Mouse (Mus musculus) embryonic facial prominence, embryonic 12.5 days (tissue): ENCODE data around the gene Epb42. TPM values are rescaled to one million over a fixed set of nuclear protein-coding genes. Genes with fewer than 3 reads are reported as not detected.

Experiments
- ATAC-seq: fragments of 200-750 bp; cut with Nextera tagmentation; 2 replicates; pipeline ENCODE4 v1.8.0; 2017; ENCODE audit not compliant: insufficient number of reproducible peaks, insufficient read depth, low FRiP score, low TSS enrichment
- H3K27ac ChIP-seq: fragments of 300-500 bp; sonication (generic); 2 replicates; pipeline ENCODE4 v1.5.1; 2016; ENCODE audit warnings: mild to moderate bottlenecking
- H3K27me3 ChIP-seq: fragments of 300-500 bp; sonication (generic); 2 replicates; pipeline ENCODE4 v1.6.1; 2016; ENCODE audit warnings: mild to moderate bottlenecking, moderate library complexity
- H3K36me3 ChIP-seq: fragments of 300-500 bp; sonication (generic); 2 replicates; pipeline ENCODE4 v1.6.1; 2016; ENCODE audit warnings: mild to moderate bottlenecking
- H3K4me1 ChIP-seq: fragments of 300-500 bp; sonication (generic); 2 replicates; pipeline ENCODE4 v1.6.1; 2016
- H3K4me2 ChIP-seq: fragments of 300-500 bp; sonication (generic); replicated peaks from 2 replicates; pipeline ENCODE4 v1.6.1; 2016; ENCODE audit warnings: mild to moderate bottlenecking, moderate library complexity
- H3K4me3 ChIP-seq: fragments of 300-500 bp; sonication (generic); 2 replicates; pipeline ENCODE4 v1.5.1; 2016; ENCODE audit warnings: mild to moderate bottlenecking
- H3K9ac ChIP-seq: fragments of 300-500 bp; sonication (generic); 2 replicates; pipeline ENCODE4 v1.6.1; 2016; ENCODE audit warnings: mild to moderate bottlenecking, moderate library complexity
- H3K9me3 ChIP-seq: fragments of 300-500 bp; sonication (generic); 2 replicates; pipeline ENCODE4 v1.6.1; 2016; ENCODE audit warnings: mild to moderate bottlenecking, moderate library complexity
- WGBS: fragments of 180-500 bp; shearing (Covaris S2); methylation state at CpG from one replicate; pipeline ENCODE4 v1.1.7; 2016; 5-methylcytosine and 5-hydroxymethylcytosine counted together
- polyA plus RNA-seq: library from polyadenylated mRNA; unstranded; fragments of >200 nt; fragmentation: Nextera tagmentation; extraction: Ambion mirVana; gene quantifications from 2 replicates; pipeline ENCODE4 v1.2.1, GENCODE M21; 2016

Epb42 gene
- polyA plus RNA-seq, result 5.0 and 6.1 TPM in 2 replicates

DNA sequence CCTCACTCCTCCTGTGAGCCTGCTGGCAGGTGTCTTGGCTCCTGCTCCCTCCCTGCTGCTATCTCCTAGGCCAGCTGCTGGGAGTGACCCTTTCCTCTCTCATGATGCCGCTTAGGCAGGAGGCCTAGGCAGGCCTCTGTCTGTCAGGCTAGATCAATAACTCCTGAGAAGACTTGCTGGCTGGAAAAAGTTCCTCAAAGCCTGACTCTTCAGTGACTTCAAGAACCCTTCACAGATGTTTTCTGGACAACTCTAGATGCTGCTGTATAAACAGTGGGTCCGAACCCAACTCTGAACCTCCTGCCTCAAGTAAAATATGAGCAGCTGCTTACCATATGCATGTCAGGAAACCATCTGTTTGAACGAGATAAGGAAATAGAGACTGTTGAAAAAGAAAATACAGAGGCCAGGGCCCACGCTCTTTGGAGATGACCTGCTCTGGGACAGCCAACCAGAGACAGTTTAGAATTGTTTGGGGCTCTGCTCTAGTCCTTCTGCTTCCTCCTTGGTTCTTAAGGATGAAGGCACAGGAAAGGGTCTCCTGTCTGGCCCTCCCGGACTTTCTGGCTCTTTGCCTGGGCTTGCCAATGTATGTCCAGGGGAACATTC is at the start of gene Epb42:
Gene Epb42 (minus strand): TSS at position 340 of the 609 bp plus-strand sequence.
- WGBS, result 56% methylated on average over 5 of the region's 5 CpGs
- no peaks in the 10 kb centered on the region for H3K27me3 ChIP-seq
- H3K27ac ChIP-seq, result no peak within 1 kb of the TSS
- no peak within 1 kb of the TSS for H3K4me3 ChIP-seq
- H3K36me3 ChIP-seq, result no peaks in the 10 kb centered on the region
- H3K9ac ChIP-seq, result no peak within 1 kb of the TSS
- no peaks in the 10 kb centered on the region for H3K4me1 ChIP-seq
- H3K9me3 ChIP-seq, result no peaks in the 10 kb centered on the region
- ATAC-seq, result no peak
- no peak within 1 kb of the TSS for H3K4me2 ChIP-seq

GRCm38 (mm10) chr2:121085480-121086185 is 48.8 kb upstream of the Epb42 start, which contains the start of gene Tgm5:
Gene Tgm5, minus strand, starts transcription at chr2:121085841.
- Histone ChIP-seq H3K27me3 (no peaks in the 10 kb centered on the region), H3K27ac (no peak within 1 kb of the TSS), H3K4me1 (no peaks in the 10 kb centered on the region), H3K4me2 (no peak within 1 kb of the TSS), H3K9ac (no peak within 1 kb of the TSS), H3K36me3 (no peaks in the 10 kb centered on the region), H3K4me3 (no peak within 1 kb of the TSS), H3K9me3 (no peaks in the 10 kb centered on the region)
- WGBS, result 53% methylated on average over 6 of the region's 6 CpGs
- ATAC-seq, result no peak

DNA sequence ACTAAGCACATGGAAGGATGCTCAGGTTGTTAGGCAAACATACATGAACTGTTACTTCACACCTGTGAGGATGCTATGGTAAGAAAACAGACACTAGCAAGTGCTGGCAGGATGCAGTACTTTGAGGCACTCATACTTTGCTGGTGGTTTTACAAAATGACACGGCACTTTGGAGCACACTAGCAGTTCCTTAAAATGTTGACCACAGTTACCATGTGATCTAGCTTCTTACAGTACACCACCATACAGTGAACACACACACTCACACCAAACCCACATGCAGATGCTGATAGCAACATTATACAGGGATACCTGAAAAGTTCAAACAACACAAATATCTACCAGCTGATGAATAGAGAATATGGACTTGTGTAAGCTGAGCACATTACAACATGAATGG is 45.8 kb upstream of the Epb42 start:
- Histone ChIP-seq H3K4me3 (no peak overlapping the region), H3K27me3 (no peaks in the 10 kb centered on the region), H3K4me2 (no peak overlapping the region), H3K4me1 (no peaks in the 10 kb centered on the region), H3K9ac (no peak overlapping the region), H3K9me3 (no peaks in the 10 kb centered on the region), H3K27ac (no peak overlapping the region), H3K36me3 (no peaks in the 10 kb centered on the region)
- ATAC-seq, result no peak
- 84% methylated on average over 1 of the region's 1 CpGs for WGBS

GRCm38 (mm10) chr2:121074747-121075146 is 37.9 kb upstream of the Epb42 start:
- 84% methylated on average over 7 of the region's 7 CpGs for WGBS
- H3K27me3 ChIP-seq, result no peaks in the 10 kb centered on the region
- H3K4me2 ChIP-seq, result no peak overlapping the region
- no peak overlapping the region for H3K27ac ChIP-seq
- no peak overlapping the region for H3K9ac ChIP-seq
- H3K9me3 ChIP-seq, result no peaks in the 10 kb centered on the region
- ATAC-seq, result no peak
- no peaks in the 10 kb centered on the region for H3K36me3 ChIP-seq
- no peak overlapping the region for H3K4me3 ChIP-seq
- no peaks in the 10 kb centered on the region for H3K4me1 ChIP-seq

- Histone ChIP-seq H3K4me2 (no peak overlapping the region), H3K27ac (no peak overlapping the region), H3K27me3 (no peaks in the 10 kb centered on the region), H3K4me1 (no peaks in the 10 kb centered on the region), H3K36me3 (no peaks in the 10 kb centered on the region), H3K9ac (no peak overlapping the region), H3K4me3 (no peak overlapping the region), H3K9me3 (no peaks in the 10 kb centered on the region)
- ATAC-seq, result no peak
- 78% methylated on average over 6 of the region's 6 CpGs for WGBS
These were observed 35.0 kb upstream of the Epb42 start for GRCm38 (mm10) chr2:121071871-121072270.

DNA sequence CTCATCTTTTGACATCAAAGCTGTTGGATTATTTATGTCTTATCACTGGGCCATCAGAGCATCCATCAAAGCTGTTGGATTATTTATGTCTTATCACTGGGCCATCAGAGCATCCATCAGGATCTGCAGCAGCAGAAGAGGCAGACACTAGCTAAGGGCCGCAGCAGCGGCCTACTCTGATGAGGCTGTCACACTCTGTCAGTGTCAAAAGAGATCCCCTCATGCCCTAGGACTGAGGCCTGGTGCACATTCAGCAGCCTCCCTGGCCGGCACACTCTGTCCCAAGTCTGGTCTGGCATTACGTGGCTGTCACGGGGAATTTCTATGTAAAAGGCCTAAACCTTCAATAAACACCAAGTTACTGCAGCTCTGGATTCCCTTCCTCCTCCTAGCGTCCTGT is 32.6 kb upstream of the Epb42 start:
- Histone ChIP-seq H3K4me1 (no peaks in the 10 kb centered on the region), H3K9me3 (no peaks in the 10 kb centered on the region), H3K4me2 (no peak overlapping the region), H3K9ac (no peak overlapping the region), H3K27me3 (no peaks in the 10 kb centered on the region), H3K27ac (no peak overlapping the region), H3K36me3 (no peaks in the 10 kb centered on the region), H3K4me3 (no peak overlapping the region)
- 75% methylated on average over 6 of the region's 6 CpGs for WGBS
- no peak for ATAC-seq

DNA sequence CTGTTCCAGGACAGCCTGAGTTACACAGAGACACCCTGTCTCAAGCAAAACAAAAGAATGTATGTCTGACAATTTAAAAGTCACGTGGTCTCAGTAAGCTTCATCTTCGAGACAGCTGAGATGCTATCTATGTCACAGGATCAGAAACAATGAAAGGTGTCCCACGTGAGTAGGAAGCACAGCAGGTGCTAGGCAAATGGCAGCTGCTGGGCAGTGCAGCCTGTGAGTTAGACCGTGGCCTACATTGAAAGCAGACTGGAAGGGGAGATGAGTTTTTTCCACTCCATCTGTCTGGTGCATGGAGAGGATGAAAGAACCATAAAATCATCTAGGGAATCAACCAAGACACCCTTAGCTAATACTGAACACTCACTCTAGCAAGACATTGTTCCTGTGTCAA is 30.2 kb upstream of the Epb42 start:
- no peaks in the 10 kb centered on the region for H3K4me1 ChIP-seq
- WGBS, result 62% methylated on average over 4 of the region's 4 CpGs
- H3K9me3 ChIP-seq, result no peaks in the 10 kb centered on the region
- no peak overlapping the region for H3K9ac ChIP-seq
- H3K27ac ChIP-seq, result no peak overlapping the region
- no peak for ATAC-seq
- no peaks in the 10 kb centered on the region for H3K36me3 ChIP-seq
- no peaks in the 10 kb centered on the region for H3K27me3 ChIP-seq
- no peak overlapping the region for H3K4me3 ChIP-seq
- H3K4me2 ChIP-seq, result no peak overlapping the region

DNA sequence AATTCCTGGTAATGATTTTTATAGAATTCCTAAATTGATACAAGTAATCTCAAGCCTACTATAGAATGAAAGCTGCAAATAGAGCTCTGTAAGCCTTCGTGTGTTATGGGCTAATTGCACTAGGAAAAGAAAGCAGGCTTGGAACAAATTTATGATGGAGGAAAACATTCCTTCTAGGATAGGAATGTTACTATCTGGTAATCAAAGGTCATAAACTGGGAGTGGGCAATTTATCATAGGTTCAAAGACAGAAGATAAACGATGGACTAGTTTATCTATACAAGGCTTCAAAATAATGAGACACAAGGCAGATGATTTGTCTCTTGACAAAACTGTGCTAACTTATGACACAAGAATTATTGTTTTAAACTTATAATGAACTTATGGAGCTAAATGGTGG is 24.4 kb upstream of the Epb42 start:
- no peak overlapping the region for H3K27ac ChIP-seq
- H3K4me1 ChIP-seq, result no peaks in the 10 kb centered on the region
- no peaks in the 10 kb centered on the region for H3K36me3 ChIP-seq
- no peaks in the 10 kb centered on the region for H3K27me3 ChIP-seq
- H3K4me3 ChIP-seq, result no peak overlapping the region
- no peak overlapping the region for H3K4me2 ChIP-seq
- no peak for ATAC-seq
- no peaks in the 10 kb centered on the region for H3K9me3 ChIP-seq
- H3K9ac ChIP-seq, result no peak overlapping the region
- WGBS, result 86% methylated on average over 2 of the region's 2 CpGs

- no peak for ATAC-seq
- Histone ChIP-seq H3K4me3 (no peak overlapping the region), H3K27me3 (no peaks in the 10 kb centered on the region), H3K36me3 (no peaks in the 10 kb centered on the region), H3K4me2 (no peak overlapping the region), H3K27ac (no peak overlapping the region), H3K4me1 (no peaks in the 10 kb centered on the region), H3K9me3 (no peaks in the 10 kb centered on the region), H3K9ac (no peak overlapping the region)
- 71% methylated on average over 6 of the region's 6 CpGs for WGBS
These were observed 21.1 kb upstream of the Epb42 start for GRCm38 (mm10) chr2:121057997-121058396.

- H3K4me3 ChIP-seq, result no peak overlapping the region
- no peak for ATAC-seq
- no peaks in the 10 kb centered on the region for H3K4me1 ChIP-seq
- no peaks in the 10 kb centered on the region for H3K9me3 ChIP-seq
- no peaks in the 10 kb centered on the region for H3K27me3 ChIP-seq
- no peaks in the 10 kb centered on the region for H3K36me3 ChIP-seq
- 90% methylated on average over 6 of the region's 6 CpGs for WGBS
- H3K27ac ChIP-seq, result no peak overlapping the region
- no peak overlapping the region for H3K9ac ChIP-seq
- H3K4me2 ChIP-seq, result no peak overlapping the region
These were observed 19.0 kb upstream of the Epb42 start for GRCm38 (mm10) chr2:121055915-121056314.

GRCm38 (mm10) chr2:121054060-121054459 is 17.2 kb upstream of the Epb42 start:
- Histone ChIP-seq H3K9ac (no peak overlapping the region), H3K4me2 (no peak overlapping the region), H3K27ac (no peak overlapping the region), H3K4me1 (no peaks in the 10 kb centered on the region), H3K9me3 (no peaks in the 10 kb centered on the region), H3K36me3 (no peaks in the 10 kb centered on the region), H3K27me3 (no peaks in the 10 kb centered on the region), H3K4me3 (no peak overlapping the region)
- 71% methylated on average over 2 of the region's 2 CpGs for WGBS
- ATAC-seq, result no peak

DNA sequence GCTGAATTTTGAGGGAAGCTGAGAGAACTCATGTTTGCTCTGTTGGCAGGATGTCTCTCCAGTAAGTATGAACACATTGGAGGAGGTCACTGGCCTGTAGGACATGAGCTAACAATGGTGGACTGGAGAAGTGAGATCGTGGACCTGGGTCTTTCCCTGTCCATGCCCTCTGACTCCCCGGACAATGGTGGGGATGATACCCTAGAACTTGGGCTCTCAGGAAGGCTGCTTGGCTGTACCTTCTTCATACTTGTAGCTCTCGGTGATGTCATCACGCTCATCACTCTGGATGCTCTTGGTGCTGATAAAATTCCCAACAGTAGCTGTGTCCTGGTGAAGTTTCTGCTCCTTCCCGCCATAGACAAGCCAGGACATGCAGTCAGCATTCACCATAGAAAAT is 15.3 kb upstream of the Epb42 start:
- Histone ChIP-seq H3K36me3 (no peaks in the 10 kb centered on the region), H3K4me2 (no peak overlapping the region), H3K27me3 (no peaks in the 10 kb centered on the region), H3K4me3 (no peak overlapping the region), H3K27ac (no peak overlapping the region), H3K4me1 (no peaks in the 10 kb centered on the region), H3K9me3 (no peaks in the 10 kb centered on the region), H3K9ac (no peak overlapping the region)
- ATAC-seq, result no peak
- 92% methylated on average over 5 of the region's 5 CpGs for WGBS
